Mouse (Mus musculus): ENCODE results near the gene Hmgb1. TPM values are rescaled to one million over a fixed set of nuclear protein-coding genes. Genes with fewer than 3 reads are reported as not detected.

Gene Hmgb1
- total and polyA plus RNA-seq, 3 experiments = 227 to 899 (median 288) TPM

DNA sequence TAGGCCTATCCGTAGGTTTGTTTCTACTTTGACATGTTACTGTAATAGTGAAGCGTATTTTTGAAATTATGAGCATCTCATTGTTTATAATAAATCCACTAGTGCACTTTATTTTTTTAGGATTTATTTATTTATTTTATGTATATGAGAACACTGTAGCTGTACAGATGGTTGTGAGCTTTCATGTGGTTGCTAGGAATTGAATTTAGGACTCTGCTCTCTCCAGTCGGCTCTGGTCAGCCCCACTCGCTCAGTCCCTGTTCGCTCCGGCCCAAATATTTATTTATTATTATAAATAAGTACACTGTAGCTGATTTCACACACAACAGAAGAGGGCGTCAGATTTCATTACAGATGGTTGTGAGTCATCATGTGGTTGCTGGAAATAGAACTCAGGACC lies 24.5 kb upstream of the Hmgb1 start:
- in situ Hi-C loops (cut with MboI; ENCODE audit: low pct_ligation_motif_present, low pct_unique_long_range_greater_than_20kb, low sequenced_read_pairs) = no loop called here
- DNase-seq (ENCODE audit: extremely low read depth) = no peak
- Histone ChIP-seq H3K4me1 (ENCODE audit: control insufficient read depth in 1 of 2, insufficient read depth in 2 of 2) (no peaks in the 10 kb centered on the region), H3K4me3 (replicated peaks in 1 of 3; ENCODE audit: low read depth in 2 of 3, low read length in 2 of 3, poor library complexity in 1 of 3) (no peak overlapping the region), H3K9ac (ENCODE audit: insufficient read depth, low read depth) (no peak overlapping the region), H3K36me3 (replicated peaks in 1 of 2; ENCODE audit: control insufficient read depth in 1 of 2, insufficient read depth in 1 of 2, low read length in 1 of 2) (peaks cover 74 to 91% of the 10 kb centered on the region in 2 experiments), H3K4me2 (ENCODE audit: insufficient read depth, low read depth, poor library complexity, severe bottlenecking) (no peak overlapping the region), H3K9me3 (replicated peaks; ENCODE audit: low read length) (no peaks in the 10 kb centered on the region), H3K27ac (ENCODE audit: insufficient read depth, low read depth) (no peak overlapping the region), H3K27me3 (replicated peaks) (no peaks in the 10 kb centered on the region), H3K79me2 (replicated peaks; ENCODE audit: control insufficient read depth, extremely low read depth, insufficient read depth, poor library complexity, severe bottlenecking) (peaks cover 3% of the 10 kb centered on the region)
- TF ChIP-seq ZNF384 (IDR thresholded peaks at IDR 0.05; ENCODE audit: low read depth, low read length) = no peak
- TF ChIP-seq MYC (IDR thresholded peaks at IDR 0.05; ENCODE audit: low read depth, low read length) = no peak
- no peak for TF ChIP-seq SIN3A (IDR thresholded peaks at IDR 0.05; ENCODE audit: low read length)
- no peak for TF ChIP-seq JUND (conservative IDR thresholded peaks at IDR 0.05; ENCODE audit: low read depth, low read length)
- dilution Hi-C loops (cut with MboI; ENCODE audit: extremely low pct_ligation_motif_present, extremely low pct_unique_long_range_greater_than_20kb, low sequenced_read_pairs) = no loop called here

DNA sequence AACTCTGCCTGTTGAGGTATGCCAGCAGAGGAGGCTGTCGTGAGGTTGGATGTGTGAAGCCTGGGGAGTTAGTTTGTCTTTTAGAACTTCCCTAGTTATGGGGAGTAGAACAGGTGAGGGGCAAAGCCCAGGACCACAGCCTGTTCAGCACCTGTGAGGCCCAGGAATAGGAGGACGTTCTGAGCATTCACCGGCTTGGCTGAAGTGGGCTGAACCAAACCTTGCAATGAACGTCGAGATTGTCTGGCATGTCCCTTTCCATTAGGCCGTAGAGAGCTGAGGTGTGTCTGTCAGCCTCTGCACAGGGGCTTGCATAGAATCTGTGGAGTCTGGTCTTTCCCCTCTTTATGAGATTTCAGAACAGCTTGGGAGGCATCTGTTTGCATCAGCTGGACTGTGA lies 23.4 kb upstream of the Hmgb1 start:
- Histone ChIP-seq H3K27me3 (replicated peaks) (no peaks in the 10 kb centered on the region), H3K4me3 (replicated peaks in 1 of 3; ENCODE audit: low read depth in 2 of 3, low read length in 2 of 3, poor library complexity in 1 of 3) (no peak overlapping the region), H3K9ac (ENCODE audit: insufficient read depth, low read depth) (no peak overlapping the region), H3K4me1 (ENCODE audit: control insufficient read depth in 1 of 2, insufficient read depth in 2 of 2) (peaks cover 0 to 4% of the 10 kb centered on the region in 2 experiments; a peak in 2 of 4 replicates), H3K79me2 (replicated peaks; ENCODE audit: control insufficient read depth, extremely low read depth, insufficient read depth, poor library complexity, severe bottlenecking) (peaks cover 3% of the 10 kb centered on the region), H3K4me2 (ENCODE audit: insufficient read depth, low read depth, poor library complexity, severe bottlenecking) (no peak overlapping the region), H3K9me3 (replicated peaks; ENCODE audit: low read length) (no peaks in the 10 kb centered on the region), H3K27ac (ENCODE audit: insufficient read depth, low read depth) (no peak overlapping the region), H3K36me3 (replicated peaks in 1 of 2; ENCODE audit: control insufficient read depth in 1 of 2, insufficient read depth in 1 of 2, low read length in 1 of 2) (peaks cover 70 to 91% of the 10 kb centered on the region in 2 experiments)
- TF ChIP-seq TCF12 (IDR thresholded peaks at IDR 0.05; ENCODE audit: low read depth, low read length) = no peak
- no peak for TF ChIP-seq EP300 (IDR thresholded peaks at IDR 0.05; ENCODE audit: low read length)
- no peak for TF ChIP-seq PAX5 (IDR thresholded peaks at IDR 0.05; ENCODE audit: low read length)
- TF ChIP-seq RAD21 (IDR thresholded peaks at IDR 0.05; ENCODE audit: low read depth, low read length) = no peak
- TF ChIP-seq KAT2A (IDR thresholded peaks at IDR 0.05; ENCODE audit: insufficient replicate concordance, low read length) = no peak
- TF ChIP-seq MEF2A (IDR thresholded peaks at IDR 0.05; ENCODE audit: borderline replicate concordance, low read depth, low read length) = no peak
- TF ChIP-seq CHD1 (IDR thresholded peaks at IDR 0.05; ENCODE audit: low read depth, low read length) = no peak
- no peak for TF ChIP-seq ZMIZ1 (IDR thresholded peaks at IDR 0.05; ENCODE audit: low read depth, low read length)
- no peak for TF ChIP-seq UBTF (IDR thresholded peaks at IDR 0.05; ENCODE audit: low read depth, low read length)
- no peak for TF ChIP-seq POLR2AphosphoS2 (IDR thresholded peaks at IDR 0.05; ENCODE audit: low read depth, low read length)
- no peak for TF ChIP-seq MAFK (IDR thresholded peaks at IDR 0.05; ENCODE audit: insufficient replicate concordance, low read length)
- no peak for TF ChIP-seq RCOR1 (conservative IDR thresholded peaks at IDR 0.05; ENCODE audit: low read depth, low read length)
- no peak for TF ChIP-seq NRF1 (IDR thresholded peaks at IDR 0.05; ENCODE audit: low read depth, low read length)
- no peak for TF ChIP-seq SIN3A (IDR thresholded peaks at IDR 0.05; ENCODE audit: low read length)
- no peak for TF ChIP-seq CHD2 (IDR thresholded peaks at IDR 0.05; ENCODE audit: low read length)
- TF ChIP-seq POLR2A (IDR thresholded peaks at IDR 0.05; ENCODE audit: low read depth, low read length) = no peak
- TF ChIP-seq MXI1 (IDR thresholded peaks at IDR 0.05; ENCODE audit: low read depth, low read length) = no peak
- TF ChIP-seq SMC3 (IDR thresholded peaks at IDR 0.05; ENCODE audit: low read depth, low read length) = no peak
- TF ChIP-seq ZC3H11A (IDR thresholded peaks at IDR 0.05; ENCODE audit: low read depth, low read length) = no peak
- no peak for DNase-seq (ENCODE audit: extremely low read depth)
- in situ Hi-C loops (cut with MboI; ENCODE audit: low pct_ligation_motif_present, low pct_unique_long_range_greater_than_20kb, low sequenced_read_pairs) (no loop called here), dilution Hi-C loops (cut with MboI; ENCODE audit: extremely low pct_ligation_motif_present, extremely low pct_unique_long_range_greater_than_20kb, low sequenced_read_pairs) (no loop called here)

All from CH12.LX (cell line).